Mouse (Mus musculus): Measurements from ENCODE around the gene Taf8.

DNA sequence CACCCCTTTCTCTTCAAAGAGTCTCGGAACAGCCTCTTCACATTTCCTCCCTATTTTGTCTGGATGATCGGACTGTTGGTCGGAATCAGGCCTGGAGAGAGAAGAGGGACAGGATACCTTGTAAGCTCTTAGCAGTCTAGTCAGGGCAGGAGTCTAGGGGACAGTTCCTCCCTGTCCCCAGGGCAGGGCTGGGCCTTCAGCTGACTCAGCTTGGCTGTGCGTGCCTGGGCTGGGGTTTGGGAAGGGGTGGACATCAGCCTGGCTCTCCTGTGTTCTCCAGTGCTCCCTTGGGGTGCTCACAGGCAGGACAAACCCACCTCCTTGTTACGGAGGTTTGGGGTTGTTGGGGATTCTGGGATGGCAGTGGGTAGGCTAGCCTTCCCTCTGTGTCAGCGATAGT lies 63.5 kb downstream of the Taf8 start:
- TF ChIP-seq CTCF (conservative IDR thresholded peaks at IDR 0.05; ENCODE audit: low read length) = no peak
- TF ChIP-seq POU5F1 (IDR thresholded peaks at IDR 0.05; ENCODE audit: borderline replicate concordance, low read length) = no peak
